Mouse (Mus musculus) olfactory bulb, adult 2 months (tissue): Measurements from ENCODE around the gene Tgif2. TPM values are rescaled to one million over a fixed set of nuclear protein-coding genes. Genes with fewer than 3 reads are reported as not detected.
A peak's percentile ranks its signal among the peaks of the same experiment; 100 is the strongest.
"Not testable (repeated sequence)": the region's sequence is repeated elsewhere in the genome, so short reads cannot be mapped to it uniquely, and the experiment has no call there.

ENCODE experiments used
- H3K27ac ChIP-seq: fragments of 200-500 bp; 2 replicates; pipeline ENCODE4 v1.5.1; 2012; ENCODE audit warnings: low read depth, low read length; ENCODE audit not compliant: insufficient read depth
- H3K4me1 ChIP-seq: fragments of 200-500 bp; 2 replicates; pipeline ENCODE4 v1.6.1; 2012; ENCODE audit warnings: low read length; ENCODE audit not compliant: control insufficient read depth, insufficient read depth
- H3K4me3 ChIP-seq: fragments of 200-500 bp; 2 replicates; pipeline ENCODE4 v1.5.1; 2012; ENCODE audit warnings: mild to moderate bottlenecking, low read depth, low read length, moderate library complexity; ENCODE audit not compliant: insufficient read depth
- CTCF ChIP-seq: fragments of 200-500 bp; IDR thresholded peaks from 2 replicates; pipeline ENCODE4 v1.5.1; 2012; ENCODE audit warnings: low read depth, mild to moderate bottlenecking, low read length, moderate library complexity; ENCODE audit not compliant: insufficient read depth
- POLR2A ChIP-seq: fragments of 200-500 bp; IDR thresholded peaks from 2 replicates; pipeline ENCODE4 v1.6.1; 2012; ENCODE audit warnings: mild to moderate bottlenecking, low read depth, low read length, moderate library complexity; ENCODE audit not compliant: insufficient read depth
- whole genome bisulfite sequencing: fragments of 180-500 bp; shearing (Covaris S2); methylation state at CpG from one replicate; pipeline ENCODE4 v1.1.7; 2018; 5-methylcytosine and 5-hydroxymethylcytosine counted together
- polyA plus RNA-seq: library from polyadenylated mRNA; stranded (reverse); fragments of >200 nt; gene quantifications from 2 replicates; pipeline ENCODE4 v1.2.4, GENCODE M21; 2012; ENCODE audit warnings: low replicate concordance; ENCODE audit not compliant: missing spikeins, insufficient read depth, insufficient read length

Tgif2 gene
- not detected in 2 replicates for polyA plus RNA-seq

- H3K4me1 ChIP-seq, result peaks cover 32% of the 10 kb centered on the region
- no peak within 1 kb of the TSS for H3K27ac ChIP-seq
- 19% methylated on average over 61 of the region's 61 CpGs for WGBS
- peak within 1 kb of the TSS; percentile 45 for H3K4me3 ChIP-seq
- no peak for TF ChIP-seq CTCF
- no peak for TF ChIP-seq POLR2A
Observed at GRCm38 (mm10) chr2:156839319-156840191, at the start of gene Tgif2. Gene Tgif2, plus strand, starts transcription at chr2:156840007.

GRCm38 (mm10) chr2:156798516-156798915, 41.3 kb upstream of the Tgif2 start:
- Histone ChIP-seq H3K4me3 (no peak overlapping the region), H3K4me1 (0 out of 2 replicates have a peak, but pooled peaks cover 3% of the 10 kb centered on the region), H3K27ac (no peak overlapping the region)
- WGBS, result 86% methylated on average over 1 of the region's 1 CpGs
- TF ChIP-seq CTCF, result no peak
- no peak for TF ChIP-seq POLR2A

GRCm38 (mm10) chr2:156801045-156801444, 38.8 kb upstream of the Tgif2 start:
- Histone ChIP-seq H3K4me1 (0 out of 2 replicates have a peak, but pooled peaks cover 3% of the 10 kb centered on the region), H3K27ac (no peak overlapping the region), H3K4me3 (no peak overlapping the region)
- TF ChIP-seq CTCF (no peak), POLR2A (no peak)
- 81% methylated on average over 4 of the region's 4 CpGs for WGBS

- H3K4me3 ChIP-seq, result not testable (repeated sequence)
- 37% methylated on average over 9 of the region's 9 CpGs for WGBS
Observed at GRCm38 (mm10) chr2:156802116-156802515, 37.7 kb upstream of the Tgif2 start.

GRCm38 (mm10) chr2:156803698-156804372, 36.0 kb upstream of the Tgif2 start:
- TF ChIP-seq POLR2A, result no peak
- TF ChIP-seq CTCF, result no peak
- no peak overlapping the region for H3K4me3 ChIP-seq
- WGBS, result 67% methylated on average over 4 of the region's 4 CpGs
- no peak overlapping the region for H3K27ac ChIP-seq
- H3K4me1 ChIP-seq, result 0 out of 2 replicates have a peak, but pooled peaks cover 3% of the 10 kb centered on the region

More at GRCm38 (mm10) chr2:156802116-156802515, 37.7 kb upstream of the Tgif2 start:
- H3K4me1 ChIP-seq, H3K27ac ChIP-seq: not testable (repeated sequence)

GRCm38 (mm10) chr2:156804589-156804988, 35.2 kb upstream of the Tgif2 start:
- Histone ChIP-seq H3K4me1 (0 out of 2 replicates have a peak, but pooled peaks cover 3% of the 10 kb centered on the region), H3K4me3 (no peak overlapping the region), H3K27ac (no peak overlapping the region)
- TF ChIP-seq CTCF (no peak), POLR2A (no peak)
- WGBS, result 97% methylated on average over 4 of the region's 4 CpGs

GRCm38 (mm10) chr2:156806886-156807285, 32.9 kb upstream of the Tgif2 start:
- Histone ChIP-seq H3K4me1 (0 out of 2 replicates have a peak, but pooled peaks cover 3% of the 10 kb centered on the region), H3K27ac (no peak overlapping the region), H3K4me3 (no peak overlapping the region)
- no peak for TF ChIP-seq CTCF
- no peak for TF ChIP-seq POLR2A
- 77% methylated on average over 6 of the region's 6 CpGs for WGBS

- WGBS, result 41% methylated on average over 2 of the region's 2 CpGs
- H3K27ac ChIP-seq, result no peak overlapping the region
- no peaks in the 10 kb centered on the region for H3K4me1 ChIP-seq
- TF ChIP-seq CTCF (0 out of 2 replicates have a peak, but pooled peaks have one; percentile 25), POLR2A (no peak)
- no peak overlapping the region for H3K4me3 ChIP-seq
Observed at GRCm38 (mm10) chr2:156809579-156809978, 30.2 kb upstream of the Tgif2 start.

- 96% methylated on average over 10 of the region's 10 CpGs for WGBS
- TF ChIP-seq CTCF (no peak), POLR2A (no peak)
- H3K4me1 ChIP-seq, result no peaks in the 10 kb centered on the region
- H3K27ac ChIP-seq, result no peak overlapping the region
- no peak overlapping the region for H3K4me3 ChIP-seq
Observed at GRCm38 (mm10) chr2:156810716-156811115, 29.1 kb upstream of the Tgif2 start.
